Mouse (Mus musculus): ENCODE measurements around the gene Gemin7.

Gene Gemin7

GRCm38 (mm10) chr7:19547344-19547969 is 29.9 kb downstream of the Gemin7 start:
- DNase-seq (ENCODE audit: low read depth, low spot score): no peak

GRCm38 (mm10) chr7:19546007-19546406 is 31.4 kb downstream of the Gemin7 start:
- no peak for DNase-seq (ENCODE audit: low read depth, low spot score)

GRCm38 (mm10) chr7:19543584-19543983 is 33.8 kb downstream of the Gemin7 start:
- DNase-seq (ENCODE audit: low read depth, low spot score): peak; percentile 77

GRCm38 (mm10) chr7:19542155-19542691 is 35.2 kb downstream of the Gemin7 start:
- DNase-seq (ENCODE audit: low read depth, low spot score): no peak

- no peak for DNase-seq (ENCODE audit: low read depth, low spot score)
Observed at GRCm38 (mm10) chr7:19541681-19542154, 35.7 kb downstream of the Gemin7 start.

- DNase-seq (ENCODE audit: low read depth, low spot score): no peak
Observed at GRCm38 (mm10) chr7:19540771-19541566, 36.4 kb downstream of the Gemin7 start.

- DNase-seq (ENCODE audit: low read depth, low spot score): no peak
Observed at GRCm38 (mm10) chr7:19534676-19535075, 42.7 kb downstream of the Gemin7 start.

GRCm38 (mm10) chr7:19532240-19532639 is 45.2 kb downstream of the Gemin7 start:
- DNase-seq (ENCODE audit: low read depth, low spot score): no peak

- DNase-seq (ENCODE audit: low read depth, low spot score): no peak
Observed at GRCm38 (mm10) chr7:19531077-19531476, 46.3 kb downstream of the Gemin7 start.

GRCm38 (mm10) chr7:19525105-19525481 is 52.3 kb downstream of the Gemin7 start:
- no peak for DNase-seq (ENCODE audit: low read depth, low spot score)

- no peak for DNase-seq (ENCODE audit: low read depth, low spot score)
Observed at GRCm38 (mm10) chr7:19524420-19525104, 52.8 kb downstream of the Gemin7 start.

- DNase-seq (ENCODE audit: low read depth, low spot score): no peak
Observed at GRCm38 (mm10) chr7:19523757-19524419, 53.5 kb downstream of the Gemin7 start.

GRCm38 (mm10) chr7:19523017-19523756 is 54.2 kb downstream of the Gemin7 start:
- DNase-seq (ENCODE audit: low read depth, low spot score): no peak

GRCm38 (mm10) chr7:19520032-19520431 is 57.4 kb downstream of the Gemin7 start:
- no peak for DNase-seq (ENCODE audit: low read depth, low spot score)

- DNase-seq (ENCODE audit: low read depth, low spot score): peak; percentile 31
Observed at GRCm38 (mm10) chr7:19517652-19518365, 59.6 kb downstream of the Gemin7 start, which contains the start of gene Nkpd1. Gene Nkpd1 (plus strand): TSS chr7:19517838.

Data from A20 (cell line).